Mouse (Mus musculus): ENCODE measurements around the gene Synrg.

The Synrg gene

GRCm38 (mm10) chr11:84040621-84041020, 76.4 kb downstream of the Synrg start:
- DNase-seq (ENCODE audit: low read depth, low spot score) = no peak

- no peak for DNase-seq (ENCODE audit: low read depth, low spot score)
These were observed 78.9 kb downstream of the Synrg start for GRCm38 (mm10) chr11:84042808-84043762.

DNA sequence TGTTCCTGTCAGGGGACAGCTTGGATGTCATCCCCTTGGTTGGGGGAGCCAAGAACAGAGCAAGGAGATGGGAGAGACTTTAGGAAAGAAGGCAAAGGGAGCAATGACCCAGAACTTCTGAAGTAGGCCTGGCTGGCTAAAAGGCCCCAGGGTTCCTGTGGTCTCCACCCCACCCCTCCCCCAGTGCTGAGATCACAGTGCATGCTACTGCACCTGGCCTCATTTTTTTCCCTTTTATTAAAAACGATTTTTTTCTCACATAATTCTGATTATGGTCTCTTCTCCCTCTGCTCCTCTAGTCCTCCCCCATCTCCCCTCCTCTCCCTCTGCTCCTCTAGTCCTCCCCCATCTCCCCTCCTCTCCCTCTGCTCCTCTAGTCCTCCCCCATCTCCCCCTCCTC, 80.8 kb downstream of the Synrg start:
- DNase-seq (ENCODE audit: low read depth, low spot score) = no peak

DNA sequence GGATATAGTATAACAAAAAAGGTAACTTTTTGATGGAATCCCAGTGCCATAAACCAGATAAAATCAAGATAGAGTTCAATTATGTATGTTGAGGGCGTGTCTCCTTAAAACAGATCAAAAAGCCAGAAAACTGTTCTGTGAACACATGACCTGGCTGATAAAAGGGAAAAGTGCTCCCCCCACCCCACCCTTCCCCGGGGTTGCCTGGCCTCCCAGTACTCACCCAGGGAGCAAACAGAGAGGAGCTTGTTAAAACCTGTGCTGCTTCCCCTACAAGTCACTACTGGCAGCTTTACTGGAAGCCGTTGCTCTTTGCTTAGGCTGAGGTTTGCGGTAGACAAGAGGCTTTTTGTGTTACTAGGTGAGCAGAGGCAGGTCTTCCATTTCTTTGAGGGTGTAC, 83.0 kb downstream of the Synrg start:
- no peak for DNase-seq (ENCODE audit: low read depth, low spot score)

GRCm38 (mm10) chr11:84048411-84048810, 84.2 kb downstream of the Synrg start:
- no peak for DNase-seq (ENCODE audit: low read depth, low spot score)

DNA sequence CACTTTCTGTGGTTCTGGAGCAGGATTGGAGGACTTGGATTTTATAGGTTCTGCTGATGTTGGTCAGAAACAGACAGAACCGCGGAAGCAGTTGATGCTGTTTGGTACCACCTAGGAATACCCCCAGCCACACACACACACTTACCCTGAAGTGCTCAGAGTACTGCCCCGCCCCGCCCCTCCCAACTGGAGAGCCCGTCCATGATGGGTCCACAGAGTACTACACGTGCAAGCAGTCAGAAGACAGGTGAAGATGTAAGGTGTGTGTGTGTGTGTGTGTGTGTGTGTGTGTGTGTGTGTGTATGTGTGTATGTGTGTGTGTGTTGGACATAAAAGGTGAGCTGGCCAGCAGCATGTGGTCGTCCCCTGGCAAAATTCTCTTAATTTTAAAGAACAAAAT, 88.8 kb downstream of the Synrg start:
- DNase-seq (ENCODE audit: low read depth, low spot score) = no peak

DNA sequence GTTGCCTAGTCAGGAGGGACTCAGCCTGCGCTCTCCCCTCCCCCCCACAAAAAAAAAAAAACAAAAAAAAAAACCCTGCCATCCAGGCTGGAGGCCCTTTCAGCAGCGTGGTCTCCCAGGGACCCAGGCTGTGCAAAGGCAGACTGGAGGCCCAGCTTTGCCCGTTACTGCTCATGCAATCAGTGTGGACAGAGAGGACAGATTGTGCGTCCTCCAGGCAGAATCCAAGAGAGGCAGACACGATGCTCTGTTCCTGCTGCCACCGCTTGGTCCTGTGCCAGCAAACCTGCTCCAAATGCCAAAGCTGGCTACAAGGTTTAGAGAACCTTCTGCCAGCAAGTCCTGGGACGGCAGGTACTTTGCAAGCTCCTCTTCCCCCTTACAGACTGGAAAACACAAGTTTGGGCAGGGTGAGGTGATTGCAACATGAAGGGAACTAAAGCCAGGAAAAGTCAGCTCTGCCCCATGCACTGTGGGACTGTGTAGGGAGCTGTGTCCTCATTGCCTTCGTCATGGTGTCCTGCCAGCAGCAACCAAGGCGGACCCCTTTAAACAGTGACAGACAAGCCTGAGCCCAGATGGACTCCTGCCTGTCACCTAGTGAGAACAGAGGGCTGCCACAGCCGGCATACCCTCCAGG, 89.4 kb downstream of the Synrg start:
- DNase-seq (ENCODE audit: low read depth, low spot score) = no peak

DNA sequence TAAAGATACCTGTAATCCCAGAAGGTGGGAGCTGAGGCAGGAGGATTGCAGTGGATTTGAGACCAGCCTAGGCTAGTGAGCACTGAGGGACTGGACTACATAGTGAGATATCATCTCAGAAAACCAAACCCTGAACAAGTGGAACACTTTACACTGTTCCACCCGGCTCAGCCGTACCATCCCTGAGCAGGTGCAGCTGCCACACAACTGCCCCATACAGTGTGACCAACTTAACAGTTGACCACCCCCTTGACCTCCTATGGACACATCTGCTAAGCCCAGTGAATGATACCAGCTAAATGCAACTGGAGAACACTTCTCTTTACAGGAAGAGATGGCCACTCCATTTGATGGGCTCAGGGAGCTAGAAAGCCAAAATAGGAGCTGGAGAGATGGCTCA, 93.2 kb downstream of the Synrg start:
- no peak for DNase-seq (ENCODE audit: low read depth, low spot score)

GRCm38 (mm10) chr11:84059784-84060183, 95.6 kb downstream of the Synrg start:
- no peak for DNase-seq (ENCODE audit: low read depth, low spot score)

- no peak for DNase-seq (ENCODE audit: low read depth, low spot score)
These were observed 96.4 kb downstream of the Synrg start for GRCm38 (mm10) chr11:84060635-84061034.

GRCm38 (mm10) chr11:84061881-84062280, 97.7 kb downstream of the Synrg start:
- no peak for DNase-seq (ENCODE audit: low read depth, low spot score)

DNA sequence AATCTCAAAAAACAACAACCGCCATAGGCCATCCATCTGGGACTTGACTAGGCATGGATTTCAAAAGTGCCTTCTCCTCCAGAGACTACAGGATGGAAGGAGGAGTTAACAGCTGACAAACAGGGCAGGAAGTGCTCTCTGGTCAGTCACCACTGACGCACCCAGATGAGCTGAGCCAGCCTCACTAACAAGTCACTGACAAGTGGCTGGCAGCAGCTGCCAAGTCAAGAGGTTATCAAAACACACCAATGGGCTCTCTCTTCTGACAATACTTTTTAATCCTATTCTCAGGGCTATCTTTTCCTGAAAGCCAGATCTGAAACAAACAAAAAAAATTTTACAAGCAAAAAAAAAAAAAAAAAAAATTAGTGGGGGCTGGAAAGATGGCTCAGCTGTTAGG, 98.6 kb downstream of the Synrg start:
- no peak for DNase-seq (ENCODE audit: low read depth, low spot score)

GRCm38 (mm10) chr11:84063631-84064209, 99.5 kb downstream of the Synrg start:
- DNase-seq (ENCODE audit: low read depth, low spot score) = no peak

- no peak for DNase-seq (ENCODE audit: low read depth, low spot score)
These were observed 101.8 kb downstream of the Synrg start for GRCm38 (mm10) chr11:84066071-84066481.

- no peak for DNase-seq (ENCODE audit: low read depth, low spot score)
These were observed 102.9 kb downstream of the Synrg start for GRCm38 (mm10) chr11:84066927-84067645.

DNA sequence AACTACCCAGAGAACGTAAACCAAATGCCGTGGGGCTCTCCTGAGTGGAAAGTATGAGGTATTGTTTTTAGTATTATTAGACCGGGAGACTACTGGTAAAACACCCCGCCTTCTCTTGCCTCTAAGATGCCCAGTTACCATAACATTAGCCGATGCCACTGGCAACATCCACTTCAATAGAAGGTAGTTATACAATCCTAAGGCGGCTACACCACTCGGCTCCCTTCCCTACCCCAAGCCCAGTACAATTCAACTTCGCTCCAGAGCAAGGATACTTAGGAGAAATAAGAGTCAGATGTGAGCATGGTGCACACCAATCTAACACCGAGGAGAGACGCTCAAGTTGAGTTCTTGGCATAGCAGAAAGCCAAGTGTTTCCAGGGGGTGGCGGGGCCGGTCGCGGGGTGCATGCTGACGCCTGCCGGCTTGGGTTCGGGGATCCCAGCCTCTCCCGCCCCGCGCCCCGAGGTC, 103.5 kb downstream of the Synrg start:
- no peak for DNase-seq (ENCODE audit: low read depth, low spot score)

DNA sequence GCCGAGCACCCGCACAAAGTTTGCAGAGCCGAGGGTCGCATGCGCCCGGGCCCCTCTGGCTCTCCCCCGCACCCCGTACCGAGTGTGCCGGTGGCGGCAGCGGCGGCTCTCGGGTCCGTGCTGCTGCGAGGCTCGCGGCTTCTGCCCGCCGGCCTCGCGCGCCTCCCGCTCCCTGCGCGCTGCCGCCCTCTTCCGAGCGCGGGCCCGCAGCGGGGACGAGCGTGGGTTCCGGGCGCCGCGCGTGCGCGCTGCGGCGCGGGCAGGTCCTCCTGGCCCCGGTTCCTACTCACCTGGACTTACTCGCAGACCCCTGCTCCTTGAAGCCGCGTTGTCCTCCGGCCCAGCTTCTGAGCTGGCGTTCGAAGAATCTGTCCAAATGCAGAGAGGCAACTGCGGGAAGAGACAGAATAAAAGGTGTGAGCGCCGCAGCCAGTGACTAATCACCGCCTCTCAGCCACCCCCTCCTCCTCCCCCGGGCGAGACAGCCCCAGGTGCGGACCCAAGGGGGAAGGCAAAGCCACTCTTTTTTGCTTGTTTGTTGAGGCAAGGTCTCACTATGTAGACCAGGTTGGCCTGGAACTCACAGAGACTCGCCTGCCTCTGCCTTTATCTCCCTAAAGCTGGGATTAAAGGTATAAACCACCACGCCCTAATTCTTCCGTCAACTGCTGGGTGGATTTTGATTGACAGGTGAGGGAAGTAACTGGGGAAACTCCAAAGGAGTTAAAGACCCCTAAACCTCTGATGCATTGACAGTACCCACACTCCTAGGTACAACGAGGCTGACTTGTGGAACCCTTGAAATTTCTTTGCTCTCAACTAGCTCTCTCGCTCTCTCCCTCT, 104.2 kb downstream of the Synrg start:
- DNase-seq (ENCODE audit: low read depth, low spot score) = no peak

DNA sequence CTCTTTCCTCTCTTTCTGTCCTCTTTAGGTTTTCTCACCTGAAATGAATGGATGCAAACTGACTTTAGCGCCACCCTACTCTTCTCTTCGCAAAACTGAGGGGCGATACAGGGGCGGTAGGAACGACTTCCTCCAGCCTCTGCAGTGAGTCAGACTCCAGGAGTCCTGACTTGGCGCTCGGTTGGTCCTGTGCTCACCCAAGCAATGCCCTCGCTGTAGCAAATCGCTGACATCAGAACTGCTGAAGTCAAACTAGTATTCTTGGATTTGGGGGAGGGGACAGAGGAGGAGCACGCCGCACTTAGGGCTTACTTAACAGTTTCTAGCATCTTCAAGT, 104.8 kb downstream of the Synrg start, which contains the start of gene Dusp14:
TSS of gene Dusp14 (minus strand) at position 228 of the 337 bp plus-strand sequence.
- no peak for DNase-seq (ENCODE audit: low read depth, low spot score)

- no peak for DNase-seq (ENCODE audit: low read depth, low spot score)
These were observed 108.8 kb downstream of the Synrg start for GRCm38 (mm10) chr11:84072904-84073651.

All from c-Kit-negative CD71-positive TER-119-positive erythroid progenitor cells, embryonic 14.5 days (primary cell).